Mouse (Mus musculus) bone marrow macrophage, adult 2 months (primary cell): ENCODE measurements at regions not wholly inside any gene's neighbourhood (a gene's known extent, or its start where the extent isn't known, plus 50 kb on each side); places are given as distances from the start of the nearest gene placed in this dataset.

Experiments used
- CTCF ChIP-seq: IDR thresholded peaks from 2 replicates; pipeline ENCODE4 v1.5.1; 2012; ENCODE audit warnings: low read depth, mild to moderate bottlenecking, low read length, moderate library complexity
- POLR2A ChIP-seq: IDR thresholded peaks from 2 replicates; pipeline ENCODE4 v1.6.1; 2012; ENCODE audit warnings: mild to moderate bottlenecking, low read depth, low read length, borderline replicate concordance

DNA sequence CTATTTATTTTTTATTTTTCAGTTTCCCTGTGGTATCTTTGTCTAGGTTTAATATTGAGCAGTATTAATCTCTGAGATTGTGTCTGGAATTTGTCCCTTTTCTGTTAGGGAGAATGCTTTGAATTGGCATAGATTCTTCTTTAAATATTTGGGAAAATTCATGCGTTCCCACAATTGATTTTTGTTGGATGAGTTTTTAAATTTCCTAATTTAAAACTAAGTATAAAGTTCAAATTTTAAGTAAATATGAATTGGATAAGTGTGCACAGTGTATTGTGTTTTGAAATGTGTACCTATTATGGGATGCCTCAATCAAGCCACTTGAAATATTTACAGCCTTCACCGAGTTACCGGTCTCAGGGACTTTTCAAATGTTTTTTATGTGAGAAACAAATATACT is 152.3 kb downstream of the Slc38a4 start:
- TF ChIP-seq POLR2A: no peak
- TF ChIP-seq CTCF: no peak
